Mouse (Mus musculus): ENCODE measurements at regions not wholly inside any gene's neighbourhood (a gene's known extent, or its start where the extent isn't known, plus 50 kb on each side); places are given as distances from the start of the nearest gene placed in this dataset.

DNA sequence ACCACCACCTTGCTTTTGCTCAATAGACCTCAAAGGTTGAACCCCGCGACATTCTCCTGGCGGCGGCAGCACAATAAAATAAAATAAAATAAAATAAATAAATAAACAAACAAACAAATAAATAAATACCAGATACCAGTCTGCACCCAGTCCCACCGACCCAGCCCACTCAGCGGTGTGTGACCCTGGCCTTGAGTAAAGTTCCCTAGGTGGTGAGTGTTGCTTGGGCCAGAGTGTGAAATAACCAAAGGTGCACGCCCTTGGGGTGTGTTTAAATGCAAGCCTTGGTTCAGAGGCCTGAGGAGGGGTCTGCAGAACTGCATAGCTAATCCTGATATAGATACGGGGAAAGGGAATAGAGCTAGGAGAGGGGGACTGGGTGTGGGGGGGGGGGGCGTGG, 68.4 kb downstream of the Zfp706 start:
- WGBS: 51% methylated on average over 9 of the region's 9 CpGs
- TF ChIP-seq POLR2A (IDR thresholded peaks at IDR 0.05; ENCODE audit: control insufficient read depth, extremely low read depth, insufficient read depth, low read length, poor library complexity): no peak
- TF ChIP-seq CTCF (IDR thresholded peaks at IDR 0.05; ENCODE audit: borderline replicate concordance, control insufficient read depth, extremely low read depth, insufficient read depth, low read length, poor library complexity): no peak
- no peak overlapping the region for H3K27ac ChIP-seq (ENCODE audit: control insufficient read depth, insufficient read depth, low read length)

DNA sequence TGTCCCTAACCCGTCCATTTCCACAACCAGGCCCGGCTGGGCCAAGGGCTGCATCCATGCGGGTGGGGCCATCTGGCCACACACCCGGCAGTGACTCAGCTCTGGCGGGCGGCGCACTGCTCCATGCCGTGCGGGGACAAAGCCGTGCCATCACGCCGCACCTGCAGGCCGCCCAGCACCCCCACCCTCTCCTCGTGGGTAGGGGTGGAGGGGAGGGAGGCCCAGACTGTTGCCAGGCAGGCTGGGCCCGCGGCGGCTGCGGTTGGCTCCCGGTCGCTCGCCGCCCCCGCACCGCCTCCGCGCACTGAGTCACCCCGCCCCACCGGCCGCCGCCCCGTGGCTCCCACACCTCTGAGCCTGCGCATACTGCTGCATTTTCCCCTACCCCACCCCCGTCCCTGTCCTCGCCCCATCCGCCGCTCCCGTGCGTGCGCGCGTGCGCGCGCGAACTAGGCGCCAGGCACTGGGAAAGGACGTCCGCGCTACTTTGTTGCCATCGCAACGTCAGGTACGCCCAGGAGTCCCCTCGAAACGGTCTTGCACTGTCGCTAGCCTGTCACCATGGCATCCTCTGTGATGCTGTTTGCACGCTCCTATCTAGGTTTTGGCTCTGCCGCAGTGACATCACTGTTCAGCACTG, 68.9 kb downstream of the Zfp706 start:
- H3K27me3 ChIP-seq (ENCODE audit: control insufficient read depth, insufficient read depth, low read length): no peaks in the 10 kb centered on the region
- peak overlapping the region; percentile 76 for H3K27ac ChIP-seq (ENCODE audit: control insufficient read depth, insufficient read depth, low read length)
- no peaks in the 10 kb centered on the region for H3K36me3 ChIP-seq (ENCODE audit: control insufficient read depth, insufficient read depth, low read length)
- TF ChIP-seq POLR2A (IDR thresholded peaks at IDR 0.05; ENCODE audit: control insufficient read depth, extremely low read depth, insufficient read depth, low read length, poor library complexity): 0 out of 2 replicates have a peak, but pooled peaks have one; percentile 39
- 0 out of 2 replicates have a peak, but pooled peaks have one; percentile 3 for TF ChIP-seq CTCF (IDR thresholded peaks at IDR 0.05; ENCODE audit: borderline replicate concordance, control insufficient read depth, extremely low read depth, insufficient read depth, low read length, poor library complexity)
- H3K4me3 ChIP-seq (ENCODE audit: control insufficient read depth, insufficient read depth, low read length): peak overlapping the region; percentile 45
- H3K4me1 ChIP-seq (replicated peaks; ENCODE audit: control insufficient read depth, insufficient read depth, low read length): peaks cover 15% of the 10 kb centered on the region
- DNase-seq: peak; percentile 90
- WGBS: under 1% methylated on average over 57 of the region's 57 CpGs

More for the DNA sequence above, 68.4 kb downstream of the Zfp706 start:
- H3K27me3 ChIP-seq (ENCODE audit: control insufficient read depth, insufficient read depth, low read length): no peaks in the 10 kb centered on the region
- peak overlapping the region; percentile 45 for H3K4me3 ChIP-seq (ENCODE audit: control insufficient read depth, insufficient read depth, low read length)
- DNase-seq: no peak
- H3K36me3 ChIP-seq (ENCODE audit: control insufficient read depth, insufficient read depth, low read length): no peaks in the 10 kb centered on the region
- H3K4me1 ChIP-seq (replicated peaks; ENCODE audit: control insufficient read depth, insufficient read depth, low read length): peaks cover 15% of the 10 kb centered on the region

DNA sequence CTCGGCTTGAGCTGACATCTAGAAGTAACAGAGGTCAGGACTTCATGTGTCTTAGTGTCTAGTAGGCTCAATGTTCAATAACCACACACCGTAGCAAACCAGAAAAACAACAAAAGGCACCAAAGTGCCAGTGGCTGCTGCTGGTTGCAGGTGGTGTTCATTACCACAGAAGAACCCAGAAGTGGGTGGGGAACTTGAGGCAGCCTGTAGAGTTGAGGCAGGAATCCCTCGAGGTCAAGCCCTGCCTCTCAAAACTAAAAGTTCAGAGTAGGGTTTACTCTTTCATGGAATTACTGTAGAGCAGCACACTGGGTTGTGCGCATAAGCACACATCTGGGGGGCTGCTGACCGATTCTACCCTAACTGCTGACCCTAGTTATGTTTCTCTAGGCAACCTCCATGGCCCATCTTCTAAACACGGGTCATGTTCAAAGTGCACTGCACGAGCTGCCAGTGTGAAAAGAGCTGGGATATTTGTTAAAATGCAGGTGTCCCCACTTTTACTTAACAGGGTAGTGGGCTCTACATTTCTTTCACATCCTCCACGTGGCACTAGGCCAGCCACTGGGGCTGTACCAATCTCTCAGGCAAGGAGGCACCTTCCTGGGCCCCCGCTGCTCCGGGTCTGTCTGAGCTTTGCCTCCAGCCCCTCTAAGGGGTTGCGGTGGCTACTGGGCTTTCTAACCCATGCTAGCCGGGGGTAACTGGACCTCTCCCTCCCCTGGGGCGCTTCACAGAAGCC, 69.6 kb downstream of the Zfp706 start:
- Histone ChIP-seq H3K27me3 (ENCODE audit: control insufficient read depth, insufficient read depth, low read length) (no peaks in the 10 kb centered on the region), H3K4me1 (replicated peaks; ENCODE audit: control insufficient read depth, insufficient read depth, low read length) (peaks cover 15% of the 10 kb centered on the region), H3K27ac (ENCODE audit: control insufficient read depth, insufficient read depth, low read length) (peak overlapping the region; percentile 76), H3K4me3 (ENCODE audit: control insufficient read depth, insufficient read depth, low read length) (peak overlapping the region; percentile 45), H3K36me3 (ENCODE audit: control insufficient read depth, insufficient read depth, low read length) (no peaks in the 10 kb centered on the region)
- TF ChIP-seq POLR2A (IDR thresholded peaks at IDR 0.05; ENCODE audit: control insufficient read depth, extremely low read depth, insufficient read depth, low read length, poor library complexity) (no peak), CTCF (IDR thresholded peaks at IDR 0.05; ENCODE audit: borderline replicate concordance, control insufficient read depth, extremely low read depth, insufficient read depth, low read length, poor library complexity) (no peak)
- 4% methylated on average over 13 of the region's 13 CpGs for WGBS
- DNase-seq: peak; percentile 67

DNA sequence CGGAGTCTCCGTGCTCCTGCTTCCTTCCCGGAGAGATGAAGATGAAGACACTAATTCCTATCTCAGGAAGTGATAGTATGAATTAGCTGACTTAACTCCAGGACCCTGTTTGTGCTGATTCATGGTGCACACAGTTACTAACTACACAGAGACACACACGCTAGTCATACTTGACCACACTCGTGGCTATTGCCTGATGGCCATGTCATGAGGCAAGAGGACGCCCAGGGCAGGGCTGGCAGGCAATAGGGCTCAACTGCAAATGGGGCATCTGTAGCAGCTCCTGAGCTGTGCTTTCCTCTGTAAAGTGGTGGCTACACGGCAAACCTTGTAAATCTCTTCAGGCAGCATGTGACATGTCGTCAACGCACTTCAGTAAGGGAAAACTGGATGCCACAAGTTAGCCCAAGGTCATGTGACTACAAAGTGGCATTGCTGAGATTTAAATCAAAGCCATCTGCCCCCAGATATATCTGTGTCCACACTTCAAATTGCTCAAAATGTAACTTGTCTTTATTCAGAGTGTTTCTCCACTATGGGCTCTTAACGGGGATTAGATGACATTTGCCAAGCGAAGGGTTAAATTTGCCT, 70.4 kb downstream of the Zfp706 start:
- WGBS: 68% methylated on average over 11 of the region's 11 CpGs
- Histone ChIP-seq H3K27ac (ENCODE audit: control insufficient read depth, insufficient read depth, low read length) (no peak overlapping the region), H3K4me1 (replicated peaks; ENCODE audit: control insufficient read depth, insufficient read depth, low read length) (peaks cover 15% of the 10 kb centered on the region), H3K36me3 (ENCODE audit: control insufficient read depth, insufficient read depth, low read length) (no peaks in the 10 kb centered on the region), H3K27me3 (ENCODE audit: control insufficient read depth, insufficient read depth, low read length) (no peaks in the 10 kb centered on the region), H3K4me3 (ENCODE audit: control insufficient read depth, insufficient read depth, low read length) (no peak overlapping the region)
- no peak for TF ChIP-seq POLR2A (IDR thresholded peaks at IDR 0.05; ENCODE audit: control insufficient read depth, extremely low read depth, insufficient read depth, low read length, poor library complexity)
- no peak for TF ChIP-seq CTCF (IDR thresholded peaks at IDR 0.05; ENCODE audit: borderline replicate concordance, control insufficient read depth, extremely low read depth, insufficient read depth, low read length, poor library complexity)
- DNase-seq: no peak

DNA sequence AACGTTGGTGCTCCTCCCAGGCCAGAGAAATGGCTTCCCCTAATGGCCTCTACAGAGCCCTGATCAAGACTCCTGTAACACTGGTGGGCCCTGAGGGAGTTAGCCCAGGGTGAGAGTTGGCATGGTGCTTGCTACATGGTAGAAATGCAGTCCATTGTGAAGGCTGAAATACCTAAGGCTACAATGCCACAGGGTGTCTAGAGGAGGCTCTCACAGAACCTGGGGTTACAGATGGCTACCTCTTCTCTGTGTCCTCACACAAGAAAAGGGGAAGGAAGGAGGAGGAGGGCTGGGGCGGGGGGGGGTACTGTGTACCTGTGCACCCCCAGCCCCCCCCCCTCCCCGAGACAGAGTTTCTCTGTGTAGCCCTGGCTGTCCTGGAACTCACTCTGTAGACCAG, 72.8 kb downstream of the Zfp706 start:
- Histone ChIP-seq H3K27ac (ENCODE audit: control insufficient read depth, insufficient read depth, low read length) (no peak overlapping the region), H3K4me3 (ENCODE audit: control insufficient read depth, insufficient read depth, low read length) (no peak overlapping the region), H3K4me1 (replicated peaks; ENCODE audit: control insufficient read depth, insufficient read depth, low read length) (peaks cover 22% of the 10 kb centered on the region), H3K27me3 (ENCODE audit: control insufficient read depth, insufficient read depth, low read length) (no peaks in the 10 kb centered on the region), H3K36me3 (ENCODE audit: control insufficient read depth, insufficient read depth, low read length) (no peaks in the 10 kb centered on the region)
- no peak for DNase-seq
- 46% methylated on average over 3 of the region's 3 CpGs for WGBS
- TF ChIP-seq POLR2A (IDR thresholded peaks at IDR 0.05; ENCODE audit: control insufficient read depth, extremely low read depth, insufficient read depth, low read length, poor library complexity): no peak
- TF ChIP-seq CTCF (IDR thresholded peaks at IDR 0.05; ENCODE audit: borderline replicate concordance, control insufficient read depth, extremely low read depth, insufficient read depth, low read length, poor library complexity): no peak

DNA sequence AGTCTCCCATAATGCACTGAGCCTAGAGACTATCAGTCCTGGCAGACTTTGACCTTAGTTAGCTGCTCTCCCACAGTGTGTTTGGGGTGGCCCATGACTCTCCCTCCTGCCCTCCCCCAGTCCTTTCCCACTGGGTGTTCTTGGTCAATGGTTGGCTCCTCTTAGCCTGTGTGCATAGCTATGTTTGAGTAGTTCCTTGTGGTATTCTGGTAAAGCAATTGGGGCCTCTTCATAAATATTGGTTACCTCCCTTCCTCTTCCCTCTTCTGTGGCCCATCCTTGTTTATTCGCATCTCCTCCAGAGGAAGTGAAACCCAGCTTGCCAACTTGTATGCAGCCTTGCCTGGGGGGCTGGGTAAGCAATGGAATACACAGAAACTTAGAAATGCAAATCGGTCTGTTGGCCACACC, 74.0 kb downstream of the Zfp706 start:
- no peak for TF ChIP-seq POLR2A (IDR thresholded peaks at IDR 0.05; ENCODE audit: control insufficient read depth, extremely low read depth, insufficient read depth, low read length, poor library complexity)
- no peak for TF ChIP-seq CTCF (IDR thresholded peaks at IDR 0.05; ENCODE audit: borderline replicate concordance, control insufficient read depth, extremely low read depth, insufficient read depth, low read length, poor library complexity)
- Histone ChIP-seq H3K4me1 (replicated peaks; ENCODE audit: control insufficient read depth, insufficient read depth, low read length) (peaks cover 20% of the 10 kb centered on the region), H3K36me3 (ENCODE audit: control insufficient read depth, insufficient read depth, low read length) (no peaks in the 10 kb centered on the region), H3K27ac (ENCODE audit: control insufficient read depth, insufficient read depth, low read length) (no peak overlapping the region), H3K4me3 (ENCODE audit: control insufficient read depth, insufficient read depth, low read length) (no peak overlapping the region), H3K27me3 (ENCODE audit: control insufficient read depth, insufficient read depth, low read length) (no peaks in the 10 kb centered on the region)
- 58% methylated on average over 2 of the region's 2 CpGs for WGBS
- DNase-seq: no peak

Measured in thymus, adult 2 months (tissue).